Mouse (Mus musculus) mature B cell (primary cell): ENCODE measurements around the gene E030018B13Rik.

Experiments
- in situ Hi-C: fragments of 300-500 bp; cut with MboI; formaldehyde crosslinking; loops from 2 replicates; pipeline ENCODE4 v1.14.3; 2019

The E030018B13Rik gene

DNA sequence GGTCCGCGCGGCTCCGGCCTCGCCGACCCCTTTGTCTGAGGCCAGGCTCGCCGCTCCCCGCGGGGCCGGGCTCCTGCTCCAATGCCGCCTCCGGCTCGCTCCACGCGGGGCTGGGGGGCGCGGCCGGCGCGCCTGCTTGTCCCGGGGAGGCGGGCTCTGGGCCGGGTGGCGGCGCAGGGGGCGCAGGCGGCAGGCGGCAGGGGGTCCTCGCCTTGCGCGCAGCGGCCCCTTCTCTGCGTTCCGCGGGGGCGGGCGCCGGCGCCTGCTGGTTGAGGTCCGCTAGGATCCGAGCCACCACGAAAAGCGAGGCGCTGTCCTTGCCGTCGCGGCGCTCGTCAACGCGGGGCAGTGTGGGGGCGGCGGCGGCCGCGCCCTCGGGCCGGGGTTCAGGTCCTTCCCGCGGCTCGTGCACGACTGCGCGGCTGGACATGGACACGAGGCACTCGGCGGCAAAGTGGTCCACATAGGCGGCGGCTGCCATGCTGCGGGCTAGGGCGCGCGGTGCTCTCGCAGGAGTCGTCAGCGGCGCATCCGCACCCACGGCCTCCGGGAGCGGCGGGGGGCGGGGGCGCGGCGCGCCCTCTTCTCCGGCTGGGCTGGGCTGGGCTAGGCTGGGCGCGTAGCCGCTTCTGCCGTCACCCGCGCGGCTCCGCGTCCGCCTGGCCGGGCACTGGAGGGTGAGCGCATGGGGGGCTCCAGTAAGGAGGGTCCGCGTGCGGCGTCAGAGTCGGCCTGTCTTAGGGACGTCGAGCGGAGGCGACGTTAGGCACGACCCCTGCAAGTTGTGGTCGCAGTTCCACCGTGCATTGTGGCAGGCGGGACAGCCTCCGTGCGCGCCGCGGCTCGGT lies 21.6 kb downstream of the E030018B13Rik start:
- in situ Hi-C loops: no loop called here

DNA sequence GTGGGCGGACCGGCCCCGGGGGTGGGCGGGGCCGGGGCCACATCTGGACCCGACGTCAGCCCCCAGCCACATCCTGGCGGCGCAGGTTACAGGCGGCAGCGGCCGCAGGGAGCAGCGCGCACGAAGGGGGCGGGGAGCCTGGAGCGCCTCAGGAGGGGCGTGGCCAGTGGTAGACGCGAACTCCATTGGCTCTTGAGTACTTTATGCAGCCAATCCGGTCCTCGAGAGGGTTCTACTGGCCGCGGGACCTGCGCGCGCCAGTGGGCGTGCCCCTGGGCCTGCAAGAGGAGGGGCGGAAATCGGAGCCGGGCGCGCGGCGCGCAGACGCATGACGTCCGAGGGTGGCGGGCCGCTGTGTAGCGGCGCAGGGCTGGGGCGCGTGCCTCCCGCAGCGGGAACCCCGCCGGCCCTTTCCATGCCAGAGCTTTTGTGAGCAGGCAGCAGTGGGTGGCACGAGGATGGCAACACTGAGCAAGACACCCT lies 22.3 kb downstream of the E030018B13Rik start, which contains the start of gene Klf13:
Gene Klf13 (minus strand): TSS at position 2 of the 483 bp plus-strand sequence.
- in situ Hi-C loops: no loop called here

- in situ Hi-C loops: no loop called here
These were observed 22.8 kb downstream of the E030018B13Rik start for GRCm38 (mm10) chr7:63939397-63939951.

DNA sequence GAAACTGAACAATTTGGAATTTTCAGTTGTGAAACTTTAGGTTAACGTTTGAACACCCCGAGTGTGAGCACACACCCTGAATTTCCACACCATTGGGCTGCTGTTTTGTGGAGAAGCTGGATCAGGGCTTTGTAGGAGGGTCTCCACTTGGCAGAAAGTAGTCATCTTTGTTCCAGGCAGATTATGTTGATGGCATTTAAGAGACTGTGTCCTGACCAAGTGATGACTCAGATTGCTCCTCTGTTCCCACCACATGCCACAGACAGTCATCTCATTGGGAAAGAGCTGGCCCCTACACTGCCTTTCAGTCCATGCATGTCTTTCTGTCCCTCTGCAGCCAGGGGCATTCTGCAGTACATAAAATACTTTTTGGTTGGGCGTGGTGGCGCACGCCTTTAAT lies 23.7 kb downstream of the E030018B13Rik start:
- in situ Hi-C loops: no loop called here

GRCm38 (mm10) chr7:63941050-63941449 lies 24.4 kb downstream of the E030018B13Rik start:
- in situ Hi-C loops: no loop called here

DNA sequence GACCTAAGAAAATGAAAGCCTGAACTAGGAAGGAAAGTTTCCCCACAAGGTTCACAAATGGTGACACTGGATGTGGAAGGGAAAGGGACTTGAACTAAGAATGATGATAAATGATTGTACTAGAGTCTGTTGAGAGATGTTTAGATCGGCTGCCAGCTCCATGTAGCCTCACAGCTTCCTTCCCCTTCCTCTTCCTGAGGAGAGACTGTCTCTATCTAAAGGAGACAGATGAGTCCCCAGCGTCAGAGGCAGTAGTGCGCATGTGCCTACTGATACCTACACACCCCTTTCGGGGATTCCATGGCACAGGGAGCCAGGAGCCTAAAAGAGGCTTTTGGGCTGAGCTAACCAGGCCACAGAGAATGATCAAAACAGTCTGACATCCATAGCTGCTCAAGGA lies 24.8 kb downstream of the E030018B13Rik start:
- in situ Hi-C loops: no loop called here

DNA sequence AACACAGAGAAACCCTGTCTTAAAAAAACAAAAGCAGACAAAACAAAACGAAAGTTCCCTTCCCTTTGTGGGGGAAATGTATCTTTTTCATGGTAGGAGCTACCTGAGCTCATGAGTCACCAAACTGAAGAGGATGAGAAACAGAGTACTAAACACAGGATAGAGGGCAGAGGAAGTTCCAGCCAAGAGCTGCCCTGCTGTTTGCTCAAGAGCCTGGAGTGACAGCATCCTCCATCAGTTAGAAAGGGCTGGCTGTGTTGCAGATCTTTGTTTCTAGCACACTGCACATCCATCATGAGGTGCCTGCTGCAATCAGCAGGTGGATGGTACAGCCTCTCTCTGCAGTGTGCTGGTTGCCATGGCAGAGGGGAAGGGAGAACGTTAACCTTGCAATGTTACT lies 27.3 kb downstream of the E030018B13Rik start:
- in situ Hi-C loops: no loop called here

DNA sequence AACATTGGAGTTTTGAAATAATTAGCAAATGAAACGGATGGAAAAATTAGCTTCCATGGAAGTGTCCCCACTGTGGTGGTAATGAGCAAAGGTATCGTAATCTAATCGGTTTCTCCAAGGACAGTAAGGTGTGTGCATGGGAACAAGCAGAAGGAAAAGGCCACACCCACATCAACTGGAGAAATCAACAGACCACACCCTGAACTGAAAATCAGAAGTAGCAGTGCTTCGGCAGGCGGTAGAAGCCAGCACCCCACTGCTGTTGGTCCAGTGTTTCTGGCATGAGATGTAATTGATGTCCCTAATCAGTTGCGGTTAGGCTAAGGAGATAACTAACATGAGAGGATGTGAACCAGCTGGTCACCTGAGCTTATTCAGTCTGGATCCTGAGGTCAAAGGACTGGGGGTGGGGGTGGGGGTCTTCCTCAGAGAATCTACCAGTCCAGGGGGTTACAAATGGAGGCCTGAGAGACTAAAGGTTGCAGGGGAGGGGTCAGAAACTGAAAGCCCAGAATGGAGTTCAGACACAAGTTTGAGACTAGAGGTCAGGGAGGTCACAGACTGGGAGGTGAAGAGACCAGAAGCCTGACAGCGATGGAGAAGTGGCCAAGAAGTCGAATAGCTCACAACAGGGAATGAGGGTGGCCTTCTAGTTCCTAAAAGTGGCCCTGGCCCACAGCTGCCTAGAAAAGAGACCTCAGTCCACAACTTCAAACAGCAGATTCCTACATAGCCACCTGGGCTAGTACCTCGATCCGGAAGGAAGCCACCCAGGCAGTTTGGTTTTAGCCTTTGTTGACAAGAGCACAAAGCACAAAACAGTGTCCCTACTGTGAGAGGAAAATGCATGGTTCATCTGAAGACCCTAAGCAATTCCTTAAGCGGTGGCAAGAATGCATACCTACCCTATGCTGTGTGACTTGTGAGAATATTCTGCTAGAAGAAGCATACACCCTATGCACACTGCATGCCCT lies 31.1 kb downstream of the E030018B13Rik start:
- in situ Hi-C loops: no loop called here

GRCm38 (mm10) chr7:63949176-63949575 lies 32.5 kb downstream of the E030018B13Rik start:
- in situ Hi-C loops: no loop called here

GRCm38 (mm10) chr7:63950931-63951607 lies 34.4 kb downstream of the E030018B13Rik start:
- in situ Hi-C loops: no loop called here

DNA sequence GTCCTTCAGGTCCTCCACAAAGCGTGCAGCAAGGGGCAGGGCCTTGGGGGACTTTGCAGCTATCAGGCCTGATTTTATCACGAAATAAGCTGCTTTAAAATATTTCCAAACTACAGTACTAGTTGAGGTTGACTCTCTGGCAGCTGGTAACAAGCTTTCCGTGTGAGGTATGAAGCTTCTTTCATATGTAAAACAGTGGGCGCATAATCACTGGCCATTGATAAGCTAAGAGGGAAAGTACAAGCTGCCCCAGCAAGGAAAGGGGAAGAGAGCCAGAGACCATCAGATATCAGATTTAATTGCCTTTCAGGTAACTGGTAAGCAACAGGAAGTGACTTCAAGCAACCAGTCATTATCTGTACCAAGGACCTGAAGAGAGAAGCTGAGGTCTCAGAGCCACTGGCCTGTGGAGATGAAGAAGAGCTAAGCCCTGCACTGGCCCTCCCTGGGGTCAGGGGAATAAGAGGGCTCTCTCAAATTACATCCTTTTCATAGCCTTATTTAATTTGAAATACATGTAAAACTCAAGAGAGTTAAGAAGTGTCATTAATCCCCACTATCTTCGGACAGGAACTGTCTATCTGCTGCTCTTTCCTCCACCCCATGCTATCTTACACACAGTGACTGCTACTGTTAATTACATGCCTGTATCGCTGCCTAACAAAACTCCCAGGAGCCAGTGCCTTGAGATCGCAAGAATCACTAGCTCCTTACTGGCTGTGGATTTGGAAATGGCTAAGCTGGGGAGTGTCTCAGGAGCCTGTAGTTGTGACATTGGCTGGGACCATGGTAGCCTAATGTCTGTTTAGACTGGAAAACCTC lies 35.6 kb downstream of the E030018B13Rik start:
- in situ Hi-C loops: no loop called here

- in situ Hi-C loops: no loop called here
These were observed 38.8 kb downstream of the E030018B13Rik start for GRCm38 (mm10) chr7:63955440-63955839.

DNA sequence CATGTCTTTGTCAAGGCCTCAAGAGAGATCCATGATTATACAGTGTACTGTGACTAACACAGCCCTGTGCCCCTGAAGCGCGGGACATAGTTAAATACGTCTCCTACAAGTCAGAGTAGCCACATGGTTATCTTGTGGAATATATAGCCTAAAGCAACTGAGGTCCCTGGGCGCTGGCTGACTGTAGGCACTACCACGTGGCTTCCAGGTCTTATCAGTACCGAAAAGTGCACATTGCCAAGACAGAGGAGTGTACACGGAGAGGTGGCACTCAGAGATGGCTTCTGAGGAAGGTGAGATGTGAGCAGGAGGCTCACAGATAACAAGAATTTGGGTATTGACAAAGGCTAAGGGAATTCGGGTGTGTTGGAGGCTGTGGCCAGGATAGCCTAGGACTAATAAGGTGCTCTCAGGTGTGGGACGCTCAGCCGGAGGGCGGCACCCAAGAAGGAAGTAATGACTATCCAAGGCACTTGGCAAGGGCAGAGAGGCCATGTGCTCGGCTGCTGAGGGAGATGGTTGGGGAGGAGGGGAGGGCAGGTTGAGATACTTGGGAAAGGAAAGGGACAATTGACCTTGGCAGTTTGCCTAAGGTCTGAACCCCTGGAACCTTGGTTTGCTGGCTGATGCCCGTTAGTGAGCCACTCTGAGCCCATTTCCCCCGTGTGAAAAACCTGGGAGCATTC lies 39.6 kb downstream of the E030018B13Rik start:
- in situ Hi-C loops: no loop called here

GRCm38 (mm10) chr7:63956981-63957713 lies 40.5 kb downstream of the E030018B13Rik start:
- in situ Hi-C loops: no loop called here

DNA sequence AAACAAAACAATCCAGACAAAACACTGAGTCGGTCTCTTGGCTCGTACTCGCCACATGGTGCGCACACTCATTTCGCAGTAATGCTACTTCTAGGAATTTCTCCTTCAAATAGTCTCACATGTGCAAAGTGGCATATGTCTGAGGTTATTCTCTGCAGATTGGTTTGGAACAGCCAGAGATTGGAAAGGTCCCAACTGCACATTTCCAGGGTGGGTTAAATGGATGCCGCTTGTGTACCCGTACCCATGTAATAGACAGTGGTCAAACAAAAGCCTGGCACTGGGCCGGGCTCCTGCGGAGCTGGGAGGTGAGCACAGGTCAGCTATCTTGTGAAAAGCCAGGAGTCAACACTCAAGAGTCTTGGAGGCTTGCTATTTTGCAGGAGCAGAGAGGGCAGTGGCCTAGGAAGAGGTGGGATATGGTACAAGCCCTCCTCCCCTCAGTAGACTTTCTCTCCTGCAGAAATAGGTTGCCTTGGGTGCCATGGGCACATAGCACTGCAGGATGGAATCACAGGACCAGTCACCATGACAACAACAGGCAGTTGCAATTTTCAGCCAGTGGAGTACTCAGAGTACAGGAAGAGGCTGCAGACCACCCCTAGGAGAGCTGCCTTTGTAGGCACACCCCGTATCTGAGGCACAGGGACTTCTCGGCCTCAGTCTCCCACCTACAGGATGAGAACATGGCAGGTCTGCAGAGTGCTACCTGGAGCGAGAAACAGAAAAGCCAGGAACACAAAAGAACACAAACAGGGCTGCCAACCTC lies 41.4 kb downstream of the E030018B13Rik start:
- in situ Hi-C loops: no loop called here

DNA sequence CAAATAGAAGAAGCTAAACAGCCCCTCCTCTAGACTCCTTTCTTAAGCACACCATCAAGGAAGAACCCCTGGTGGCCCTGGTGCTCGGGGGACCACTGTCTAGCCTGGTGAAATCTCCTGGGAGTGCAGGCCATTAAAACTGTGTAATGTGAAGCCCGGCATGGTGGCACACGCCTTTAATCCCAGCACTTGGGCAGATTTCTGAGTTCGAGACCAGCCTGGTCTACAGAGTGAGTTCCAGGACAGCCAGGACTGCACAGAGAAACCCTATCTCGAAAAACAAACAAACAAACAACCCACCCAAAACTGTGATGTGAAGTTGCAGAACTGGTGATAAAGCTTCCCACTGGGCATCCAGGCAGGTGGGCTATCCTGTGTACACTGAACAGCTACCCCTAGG lies 47.0 kb downstream of the E030018B13Rik start:
- in situ Hi-C loops: no loop called here

DNA sequence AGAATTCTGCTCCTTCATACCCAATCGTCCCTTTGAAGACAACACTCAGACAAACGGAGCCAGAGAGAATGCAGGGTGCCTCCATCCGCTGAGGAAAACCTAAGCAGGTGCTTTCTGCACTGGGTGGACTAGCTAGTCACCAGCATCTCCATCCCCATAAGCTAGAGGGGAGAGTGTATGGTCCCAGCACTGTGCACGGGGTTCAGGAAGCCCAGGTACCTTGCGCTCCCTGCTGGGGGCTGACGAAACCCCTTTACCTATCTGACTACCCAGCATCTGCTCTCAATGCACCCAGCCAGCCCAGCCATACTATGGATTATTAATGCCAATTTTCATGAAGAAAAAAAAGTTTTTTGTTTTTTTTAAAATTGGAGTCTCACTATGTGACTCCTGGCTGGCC lies 47.5 kb downstream of the E030018B13Rik start:
- in situ Hi-C loops: no loop called here

GRCm38 (mm10) chr7:63965135-63965534 lies 48.5 kb downstream of the E030018B13Rik start:
- in situ Hi-C loops: no loop called here
